Mouse (Mus musculus) hindbrain, embryonic 12.5 days (tissue): ENCODE measurements around the gene Siglecf. TPM values are rescaled to one million over a fixed set of nuclear protein-coding genes. Genes with fewer than 3 reads are reported as not detected.

ENCODE experiments used
- ATAC-seq: fragments of 200-750 bp; cut with Nextera tagmentation; 2 replicates; pipeline ENCODE4 v1.8.0; 2017; ENCODE audit warnings: moderate TSS enrichment; ENCODE audit not compliant: low FRiP score
- H3K27ac ChIP-seq: fragments of 300-500 bp; sonication (generic); 2 replicates; pipeline ENCODE4 v1.5.1; 2016; ENCODE audit warnings: mild to moderate bottlenecking
- H3K27me3 ChIP-seq: fragments of 300-500 bp; sonication (generic); 2 replicates; pipeline ENCODE4 v1.6.1; 2016; ENCODE audit warnings: mild to moderate bottlenecking
- H3K36me3 ChIP-seq: fragments of 300-500 bp; sonication (generic); 2 replicates; pipeline ENCODE4 v1.6.1; 2016; ENCODE audit warnings: mild to moderate bottlenecking
- H3K4me1 ChIP-seq: fragments of 300-500 bp; sonication (generic); 2 replicates; pipeline ENCODE4 v1.6.1; 2016
- H3K4me2 ChIP-seq: fragments of 300-500 bp; sonication (generic); replicated peaks from 2 replicates; pipeline ENCODE4 v1.6.1; 2016; ENCODE audit warnings: mild to moderate bottlenecking
- H3K4me3 ChIP-seq: fragments of 300-500 bp; sonication (generic); 2 replicates; pipeline ENCODE4 v1.5.1; 2016; ENCODE audit warnings: mild to moderate bottlenecking
- H3K9ac ChIP-seq: fragments of 300-500 bp; sonication (generic); 2 replicates; pipeline ENCODE4 v1.6.1; 2016; ENCODE audit warnings: mild to moderate bottlenecking, moderate library complexity
- H3K9me3 ChIP-seq: fragments of 300-500 bp; sonication (generic); replicated peaks from 2 replicates; pipeline ENCODE4 v1.6.1; 2016; ENCODE audit warnings: mild to moderate bottlenecking
- WGBS: fragments of 180-500 bp; shearing (Covaris S2); methylation state at CpG from one replicate; pipeline ENCODE4 v1.1.7; 2016; 5-methylcytosine and 5-hydroxymethylcytosine counted together
- polyA plus RNA-seq: library from polyadenylated mRNA; unstranded; fragments of >200 nt; fragmentation: Nextera tagmentation; extraction: Ambion mirVana; gene quantifications from 2 replicates; pipeline ENCODE4 v1.2.1, GENCODE M21; 2016

Siglecf gene
- polyA plus RNA-seq, 1 experiment from 2014 or later, result not detected

- no peak for ATAC-seq
- H3K36me3 ChIP-seq, result no peaks in the 10 kb centered on the region
- no peak overlapping the region for H3K9ac ChIP-seq
- H3K4me1 ChIP-seq, result no peaks in the 10 kb centered on the region
- H3K4me2 ChIP-seq, result no peak overlapping the region
- H3K4me3 ChIP-seq, result no peak overlapping the region
- no peaks in the 10 kb centered on the region for H3K27me3 ChIP-seq
- 92% methylated on average over 2 of the region's 2 CpGs for WGBS
- 0 out of 2 replicates have a peak, but pooled peaks cover 4% of the 10 kb centered on the region for H3K9me3 ChIP-seq
- no peak overlapping the region for H3K27ac ChIP-seq
Measured at GRCm38 (mm10) chr7:43399501-43399900, 48.4 kb downstream of the Siglecf start.

DNA sequence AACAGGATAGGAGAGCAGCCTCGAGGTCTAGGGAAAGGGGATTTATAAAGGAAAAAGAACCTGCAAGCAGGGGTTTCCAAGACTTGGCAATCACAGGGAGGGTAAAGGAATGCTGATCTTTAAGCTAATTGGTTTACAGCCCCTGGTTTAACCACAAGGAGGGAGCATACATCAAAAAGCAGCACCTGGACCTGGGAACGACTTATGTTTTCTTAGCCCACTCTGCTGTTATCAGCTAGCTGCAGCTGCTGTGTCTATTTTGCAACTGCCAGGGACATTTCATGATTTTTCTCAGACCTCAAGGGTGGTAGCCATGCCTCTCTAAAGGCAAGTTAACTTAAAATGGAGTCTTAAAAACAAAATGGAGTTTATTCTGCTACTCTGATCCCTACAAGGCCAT is 51.6 kb downstream of the Siglecf start:
- Histone ChIP-seq H3K4me1 (no peaks in the 10 kb centered on the region), H3K9me3 (0 out of 2 replicates have a peak, but pooled peaks cover 4% of the 10 kb centered on the region), H3K9ac (no peak overlapping the region), H3K36me3 (no peaks in the 10 kb centered on the region), H3K4me3 (no peak overlapping the region), H3K4me2 (no peak overlapping the region), H3K27ac (no peak overlapping the region), H3K27me3 (no peaks in the 10 kb centered on the region)
- 44% methylated on average over 2 of the region's 2 CpGs for WGBS
- no peak for ATAC-seq

DNA sequence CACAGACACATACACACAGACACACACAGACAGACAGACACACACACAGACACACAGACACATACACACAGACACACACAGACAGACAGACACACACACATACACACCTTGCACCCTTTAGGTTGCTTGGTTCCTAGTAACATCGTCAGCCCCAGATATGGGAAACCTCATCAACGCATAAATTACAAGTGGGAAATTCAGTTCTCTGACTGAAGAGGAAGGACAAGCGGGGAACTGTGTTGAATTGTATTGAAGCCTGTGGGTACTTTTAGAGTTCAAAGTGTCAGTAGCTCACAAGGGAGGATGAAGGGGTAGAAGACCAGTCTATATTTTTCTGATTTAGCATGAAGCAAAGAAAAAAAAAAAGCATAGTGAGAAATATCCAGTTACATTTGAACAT is 56.4 kb downstream of the Siglecf start:
- no peak overlapping the region for H3K4me2 ChIP-seq
- no peaks in the 10 kb centered on the region for H3K27me3 ChIP-seq
- no peaks in the 10 kb centered on the region for H3K4me1 ChIP-seq
- no peak for ATAC-seq
- H3K9me3 ChIP-seq, result no peaks in the 10 kb centered on the region
- H3K9ac ChIP-seq, result no peak overlapping the region
- WGBS, result 87% methylated on average over 3 of the region's 3 CpGs
- H3K27ac ChIP-seq, result no peak overlapping the region
- H3K36me3 ChIP-seq, result no peaks in the 10 kb centered on the region
- H3K4me3 ChIP-seq, result no peak overlapping the region

GRCm38 (mm10) chr7:43408131-43408553 is 57.0 kb downstream of the Siglecf start, which contains the start of gene Siglecg:
Gene Siglecg (plus strand): TSS chr7:43408204.
- 89% methylated on average over 4 of the region's 4 CpGs for WGBS
- no peak for ATAC-seq
- H3K4me3 ChIP-seq, result no peak within 1 kb of the TSS
- no peak within 1 kb of the TSS for H3K4me2 ChIP-seq
- no peaks in the 10 kb centered on the region for H3K4me1 ChIP-seq
- no peak within 1 kb of the TSS for H3K27ac ChIP-seq
- H3K27me3 ChIP-seq, result no peaks in the 10 kb centered on the region
- no peaks in the 10 kb centered on the region for H3K36me3 ChIP-seq
- H3K9ac ChIP-seq, result no peak within 1 kb of the TSS
- no peaks in the 10 kb centered on the region for H3K9me3 ChIP-seq

DNA sequence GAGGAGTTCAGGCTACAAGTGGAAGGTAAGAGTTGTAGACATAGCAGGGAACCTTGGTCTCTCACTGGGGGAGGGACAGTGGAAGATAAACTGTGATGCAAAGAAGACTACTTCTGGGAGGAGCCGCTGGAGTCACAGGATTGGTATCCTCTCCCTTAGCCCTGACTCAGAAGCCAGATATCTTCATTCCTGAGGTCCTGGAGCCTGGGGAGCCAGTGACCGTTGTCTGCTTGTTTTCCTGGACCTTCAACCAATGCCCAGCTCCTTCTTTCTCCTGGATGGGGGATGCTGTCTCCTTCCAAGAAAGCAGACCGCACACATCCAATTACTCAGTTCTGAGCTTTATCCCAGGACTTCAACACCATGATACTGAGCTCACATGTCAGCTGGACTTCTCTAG is 57.9 kb downstream of the Siglecf start:
- Histone ChIP-seq H3K4me2 (no peak overlapping the region), H3K36me3 (no peaks in the 10 kb centered on the region), H3K27ac (no peak overlapping the region), H3K27me3 (no peaks in the 10 kb centered on the region), H3K4me1 (no peaks in the 10 kb centered on the region), H3K4me3 (no peak overlapping the region), H3K9ac (no peak overlapping the region), H3K9me3 (no peaks in the 10 kb centered on the region)
- 82% methylated on average over 3 of the region's 3 CpGs for WGBS
- ATAC-seq, result no peak

Other genes with a start within 250 kb of the Siglecf start
- not detected in 2 replicates for gene Zfp936, start 237.1 kb upstream of the Siglecf start, polyA plus RNA-seq
- gene Zfp715, start 38.0 kb upstream of the Siglecf start, polyA plus RNA-seq, result 15.8 and 18.1 TPM in 2 replicates
- not detected in 2 replicates for gene Siglecg, start 56.9 kb downstream of the Siglecf start, polyA plus RNA-seq
- gene Lim2, start 76.3 kb downstream of the Siglecf start, polyA plus RNA-seq, result not detected in 2 replicates
- gene Nkg7, start 85.7 kb downstream of the Siglecf start, polyA plus RNA-seq, result 0.27 TPM in 1 of 2 replicates, not detected in the other
- not detected in 2 replicates for gene Cldnd2, start 89.4 kb downstream of the Siglecf start, polyA plus RNA-seq
- gene Etfb, start 92.7 kb downstream of the Siglecf start, polyA plus RNA-seq, result 169 and 170 TPM in 2 replicates
- gene Gm45233, start 92.8 kb downstream of the Siglecf start, polyA plus RNA-seq, result 0.50 TPM in 1 of 2 replicates, not detected in the other
- gene Vsig10l, start 111.8 kb downstream of the Siglecf start, polyA plus RNA-seq, result 6.5 and 6.7 TPM in 2 replicates
- gene Iglon5, start 138.7 kb downstream of the Siglecf start, polyA plus RNA-seq, result 3.4 and 4.2 TPM in 2 replicates
- gene 4931406B18Rik, start 154.6 kb downstream of the Siglecf start, polyA plus RNA-seq, result not detected in 2 replicates
- 0.70 and 1.4 TPM in 2 replicates for gene Cd33, start 193.1 kb downstream of the Siglecf start, polyA plus RNA-seq
- gene Zfp658, start 210.9 kb downstream of the Siglecf start, polyA plus RNA-seq, result 8.4 and 9.6 TPM in 2 replicates
- gene Zfp719, start 228.3 kb downstream of the Siglecf start, polyA plus RNA-seq, result 17.2 and 17.6 TPM in 2 replicates